Mouse (Mus musculus): ENCODE results near the gene Rpl7a. TPM values are rescaled to one million over a fixed set of nuclear protein-coding genes. Genes with fewer than 3 reads are reported as not detected.
"Not testable (repeated sequence)": the region's sequence is repeated elsewhere in the genome, so short reads cannot be mapped to it uniquely, and the experiment has no call there.

Gene Rpl7a
- total RNA-seq (2021): 100 to 1,000 TPM; 242 to 247 TPM

DNA sequence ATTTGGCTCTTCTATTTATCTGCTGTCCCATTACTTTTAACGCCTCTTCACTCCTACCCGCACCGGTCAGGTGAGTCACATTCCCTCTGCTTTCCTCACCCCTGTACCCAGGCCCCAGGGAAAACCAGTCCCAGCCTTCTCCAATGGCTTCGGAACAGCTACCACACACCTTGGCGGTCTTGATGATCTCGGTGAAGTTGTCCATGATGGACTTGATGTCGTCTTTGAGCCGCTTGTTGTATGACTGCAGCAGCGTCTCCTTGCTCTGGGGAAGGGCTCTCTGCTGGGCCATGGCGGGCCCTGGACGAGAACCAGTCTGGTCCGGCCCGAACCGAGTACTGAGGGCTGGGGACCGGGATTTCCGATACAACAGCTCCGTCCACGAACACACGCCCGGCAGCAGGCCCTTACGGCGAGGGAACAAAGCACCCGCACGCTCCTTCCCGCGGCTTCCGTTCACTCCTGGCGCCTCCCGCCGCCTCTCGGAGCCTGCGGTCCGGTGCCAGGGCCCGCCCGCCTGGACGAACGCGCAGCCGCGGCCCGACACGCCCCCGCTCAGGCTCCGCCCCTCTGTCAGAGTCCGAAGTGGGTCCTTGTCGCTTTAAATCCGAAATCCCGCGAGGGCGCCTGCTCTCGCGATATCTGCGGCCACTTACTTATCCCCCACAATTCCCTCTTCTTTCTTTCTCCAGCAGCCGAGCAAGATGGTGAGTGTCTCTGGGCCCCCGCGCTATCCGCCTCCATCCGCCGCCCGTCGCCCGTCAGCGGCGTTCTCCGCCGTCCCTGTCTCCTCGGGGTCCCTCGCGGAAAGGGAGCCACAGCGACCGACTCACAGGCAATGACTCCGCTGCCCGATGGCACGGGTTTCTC lies at the start of gene Rpl7a, which contains the start of gene Med22:
TSS of gene Rpl7a (plus strand) at position 641 of the 870 bp plus-strand sequence.
TSS of gene Med22 (minus strand) at position 554 of the 870 bp plus-strand sequence.
- peak; percentile 99 for DNase-seq

GRCm38 (mm10) chr2:26862856-26863255 lies 47.7 kb upstream of the Rpl7a start:
- DNase-seq: no peak

- no peak for DNase-seq
Measured at GRCm38 (mm10) chr2:26864879-26865278, 45.7 kb upstream of the Rpl7a start, which contains the start of gene Abo. Gene Abo (minus strand): TSS chr2:26864979.

- no peak for DNase-seq
Measured at GRCm38 (mm10) chr2:26870666-26871065, 39.9 kb upstream of the Rpl7a start.

GRCm38 (mm10) chr2:26878571-26878970 lies 32.0 kb upstream of the Rpl7a start:
- no peak for DNase-seq

DNA sequence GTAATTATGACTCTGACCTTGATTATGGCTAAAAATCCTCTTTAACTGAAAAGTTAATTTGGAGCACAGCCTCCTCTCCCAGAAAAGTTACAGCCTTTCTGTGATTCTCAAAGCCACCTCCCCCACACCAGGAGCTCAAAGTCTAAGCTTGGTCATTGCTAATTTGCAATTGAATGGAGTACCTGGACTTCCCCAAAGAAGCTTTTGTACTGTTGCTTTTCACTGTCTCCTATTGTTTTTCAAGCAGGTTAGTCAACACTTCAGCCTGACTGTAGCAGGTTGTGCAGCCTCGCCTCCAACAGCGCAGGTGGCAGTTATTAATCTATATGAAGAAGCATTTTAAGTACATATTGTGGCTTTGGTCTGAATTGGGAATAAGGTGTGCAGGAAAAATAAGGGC lies 25.0 kb upstream of the Rpl7a start:
- DNase-seq: not testable (repeated sequence)

DNA sequence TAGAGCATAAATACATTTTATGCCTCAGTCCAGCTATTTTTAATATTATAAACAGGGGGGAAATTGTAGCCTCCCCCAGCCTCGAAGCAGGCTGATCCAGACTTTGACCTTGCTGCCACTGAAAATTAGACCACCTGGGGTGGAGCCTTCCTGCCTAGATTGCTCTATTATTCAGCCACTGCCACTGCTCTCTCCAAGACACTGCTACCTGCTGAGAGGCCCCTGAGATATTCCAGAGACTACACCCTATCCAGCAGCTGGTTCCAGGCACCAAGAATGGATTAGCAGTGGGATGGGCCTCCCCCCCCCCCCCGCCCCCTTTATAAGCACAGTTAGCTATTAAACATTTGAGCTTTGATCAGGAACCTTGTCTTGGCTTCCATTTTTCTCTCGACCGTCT lies 24.4 kb upstream of the Rpl7a start:
- DNase-seq: not testable (repeated sequence)

GRCm38 (mm10) chr2:26895898-26896297 lies 14.7 kb upstream of the Rpl7a start:
- DNase-seq: no peak

DNA sequence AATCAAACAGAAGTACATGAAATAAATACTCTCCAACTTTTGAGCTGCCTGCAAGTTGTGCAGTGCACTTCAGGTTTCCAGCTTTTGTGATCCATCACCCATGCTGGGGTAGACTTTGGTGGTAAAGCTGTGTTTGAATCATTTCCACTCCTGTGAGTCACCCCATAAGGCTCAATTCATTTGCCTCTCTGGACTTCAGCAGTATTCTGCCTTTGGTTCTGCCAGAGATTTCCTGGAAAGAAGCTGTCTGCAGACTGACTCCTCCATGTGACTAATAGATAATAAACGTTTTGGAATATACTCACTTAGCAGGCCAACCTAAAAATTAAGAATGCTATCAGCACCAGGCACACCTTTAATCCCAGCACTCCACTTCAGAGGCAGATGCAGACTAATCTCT lies 9.8 kb upstream of the Rpl7a start:
- no peak for DNase-seq

DNA sequence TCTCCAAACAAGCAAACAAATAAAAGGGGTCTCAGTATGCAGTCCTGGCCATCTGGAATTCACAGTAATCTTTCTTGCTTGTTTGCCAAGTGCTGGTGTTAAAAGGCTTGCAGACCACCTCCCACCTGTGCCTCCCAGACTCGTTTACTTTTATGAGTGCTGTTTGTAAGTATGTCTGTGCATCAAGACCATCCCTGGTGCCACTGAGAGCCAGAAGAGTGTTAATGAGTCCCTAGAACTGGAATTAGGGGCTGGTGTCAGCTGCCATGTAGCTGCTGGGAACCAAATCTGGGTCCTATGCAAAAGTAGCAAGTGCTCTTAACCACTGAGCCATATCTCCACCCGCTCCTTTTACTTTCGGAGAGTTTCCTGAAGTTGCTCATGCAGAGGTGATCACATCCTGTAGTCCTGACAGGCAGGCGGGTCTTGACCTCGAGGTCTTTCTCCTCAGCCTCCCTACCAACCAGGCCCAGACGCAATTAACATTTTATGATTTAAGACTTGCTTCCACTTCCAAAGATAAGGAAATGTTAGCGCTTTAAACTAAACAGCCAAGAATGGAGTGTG lies 8.6 kb upstream of the Rpl7a start:
- DNase-seq: no peak

GRCm38 (mm10) chr2:26902467-26903220 lies 7.9 kb upstream of the Rpl7a start, which contains the start of gene Surf6:
Gene Surf6 (minus strand): TSS chr2:26902879.
- peak; percentile 96 to 97 for DNase-seq

- DNase-seq: no peak
Measured at GRCm38 (mm10) chr2:26903311-26903710, 7.3 kb upstream of the Rpl7a start.

DNA sequence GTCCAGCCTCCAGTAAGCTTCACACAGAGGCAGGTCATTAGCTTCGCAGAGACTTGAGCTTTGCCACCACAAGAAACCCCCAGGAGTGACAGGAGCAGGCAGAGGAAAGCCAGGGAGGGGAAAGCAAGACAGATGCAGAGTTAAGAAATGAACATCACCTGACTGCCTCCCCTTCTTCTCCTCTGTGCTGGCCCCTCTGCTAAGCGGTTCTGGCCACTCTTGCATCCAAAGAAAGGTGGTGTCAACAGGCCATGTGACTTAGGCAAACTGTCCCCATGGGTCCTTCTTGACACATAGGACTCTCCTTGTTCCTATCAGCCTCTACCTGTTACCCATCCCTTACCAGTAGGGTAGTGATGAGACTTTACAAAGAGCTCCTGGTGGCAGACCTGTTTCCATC lies 4.6 kb upstream of the Rpl7a start:
- no peak for DNase-seq

DNA sequence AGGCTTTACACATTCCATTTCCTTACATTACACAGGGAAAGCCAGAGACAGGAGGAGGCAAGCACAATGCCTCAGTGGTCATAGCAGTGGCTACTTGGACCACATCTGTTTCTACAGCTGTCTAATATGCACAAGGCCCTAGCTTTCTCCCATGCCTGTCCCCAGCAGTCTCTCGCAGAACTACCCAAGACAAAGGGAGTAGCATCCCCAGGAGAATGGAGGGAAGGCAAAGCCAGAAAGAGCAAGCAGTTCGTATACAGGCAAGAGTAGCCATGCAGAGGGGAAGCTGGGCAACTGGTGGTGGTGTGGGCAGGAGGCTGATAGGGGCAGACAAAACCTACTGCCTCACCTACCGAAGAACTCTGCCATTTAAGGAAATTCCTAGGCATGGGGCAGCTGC lies 4.1 kb upstream of the Rpl7a start:
- DNase-seq: no peak

DNA sequence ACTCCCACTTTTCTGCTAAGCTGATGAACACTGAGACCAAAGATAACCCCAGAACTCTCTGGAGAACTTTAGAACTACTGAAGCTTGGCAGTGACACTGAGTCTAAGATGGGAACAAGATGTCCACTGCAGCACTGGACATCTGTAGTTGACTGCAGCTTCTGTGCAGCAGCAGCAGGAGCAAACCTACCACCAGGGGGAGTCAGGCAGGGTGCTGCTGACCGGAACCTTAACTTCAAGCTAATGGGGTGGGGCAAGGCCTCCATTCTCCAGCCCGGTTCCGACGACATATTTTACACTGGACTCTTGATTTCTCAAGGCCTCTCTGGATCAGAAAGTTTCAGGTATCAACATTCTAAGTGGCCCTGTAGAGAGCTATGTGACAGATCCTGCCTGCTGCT lies 3.5 kb upstream of the Rpl7a start:
- no peak for DNase-seq

GRCm38 (mm10) chr2:26908710-26909386 lies 1.7 kb upstream of the Rpl7a start:
- DNase-seq: no peak

DNA sequence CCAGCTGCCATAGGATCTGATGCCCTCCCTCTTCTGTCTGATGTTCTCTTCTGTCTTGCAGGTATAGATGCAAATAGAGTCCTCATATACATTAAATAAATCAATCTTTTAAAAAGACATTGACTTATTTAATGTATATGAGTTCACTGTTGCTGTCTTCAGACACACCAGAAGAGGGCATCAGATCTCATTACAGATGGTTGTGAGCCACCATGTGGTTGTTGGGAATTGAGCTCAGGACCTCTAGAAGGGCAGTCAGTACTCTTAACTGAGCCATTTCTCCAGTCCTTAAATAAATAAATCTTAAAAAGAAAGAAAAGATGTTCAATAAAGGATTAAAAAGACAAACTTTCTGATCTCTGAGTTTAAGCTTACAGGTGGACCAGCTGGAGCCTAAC lies 1.2 kb upstream of the Rpl7a start:
- DNase-seq: no peak

GRCm38 (mm10) chr2:26910994-26911765 lies 616 bp downstream of the Rpl7a start:
- DNase-seq: no peak

GRCm38 (mm10) chr2:26912253-26912770 lies 1.7 kb downstream of the Rpl7a start:
- DNase-seq: no peak

GRCm38 (mm10) chr2:26913416-26914147 lies 3.0 kb downstream of the Rpl7a start:
- DNase-seq: no peak
